Mouse (Mus musculus): Measurements from ENCODE around the gene Rbm17.

- TF ChIP-seq POLR2A (IDR thresholded peaks at IDR 0.05; ENCODE audit: extremely low read depth, insufficient read depth, low read length) (no peak), CTCF (IDR thresholded peaks at IDR 0.05; ENCODE audit: low read depth, low read length) (peak; percentile 49; the same call in 1 of the 2 replicates)
These were observed 56.3 kb downstream of the Rbm17 start for GRCm38 (mm10) chr2:11547609-11548008.
